Mouse (Mus musculus) forebrain, embryonic 16.5 days (tissue): ENCODE measurements around the gene Plscr5. TPM values are rescaled to one million over a fixed set of nuclear protein-coding genes. Genes with fewer than 3 reads are reported as not detected.
A peak's percentile ranks its signal among the peaks of the same experiment; 100 is the strongest.

Experiments used
- ATAC-seq: fragments of 200-750 bp; cut with Nextera tagmentation; 2 replicates; pipeline ENCODE4 v1.8.0; 2017; ENCODE audit warnings: mild to moderate bottlenecking, moderate library complexity
- H3K27ac ChIP-seq: fragments of 300-500 bp; sonication (generic); 2 replicates; pipeline ENCODE4 v1.5.1; 2014; ENCODE audit warnings: low read length, control low read depth
- H3K27me3 ChIP-seq: fragments of 300-500 bp; sonication (generic); replicated peaks from 2 replicates; pipeline ENCODE4 v1.6.1; 2014; ENCODE audit warnings: low read length; ENCODE audit not compliant: control insufficient read depth, insufficient read depth
- H3K36me3 ChIP-seq: fragments of 300-500 bp; sonication (generic); 2 replicates; pipeline ENCODE4 v1.6.1; 2014; ENCODE audit not compliant: control insufficient read depth, insufficient read depth
- H3K4me1 ChIP-seq: fragments of 300-500 bp; sonication (generic); replicated peaks from 2 replicates; pipeline ENCODE4 v1.6.1; 2014; ENCODE audit warnings: low read length; ENCODE audit not compliant: control insufficient read depth, insufficient read depth
- H3K4me2 ChIP-seq: fragments of 300-500 bp; sonication (generic); 2 replicates; pipeline ENCODE4 v1.6.1; 2014; ENCODE audit warnings: mild to moderate bottlenecking, low read length, control low read depth
- H3K4me3 ChIP-seq: fragments of 300-500 bp; sonication (generic); replicated peaks from 2 replicates; pipeline ENCODE4 v1.5.1; 2014; ENCODE audit warnings: mild to moderate bottlenecking, low read length, control low read depth
- H3K9ac ChIP-seq: fragments of 300-500 bp; sonication (generic); replicated peaks from 2 replicates; pipeline ENCODE4 v1.6.1; 2014; ENCODE audit warnings: low read depth, low read length, control low read depth
- H3K9me3 ChIP-seq: fragments of 300-500 bp; sonication (generic); 2 replicates; pipeline ENCODE4 v1.6.1; 2016; ENCODE audit warnings: low read length; ENCODE audit not compliant: control insufficient read depth
- WGBS: fragments of 180-500 bp; shearing (Covaris S2); extraction: QIAGEN DNeasy Blood & Tissue Kit; methylation state at CpG from one replicate; pipeline ENCODE4 v1.1.7; 2014; 5-methylcytosine and 5-hydroxymethylcytosine counted together
- polyA plus RNA-seq: library from polyadenylated mRNA; unstranded; fragments of >200 nt; fragmentation: Nextera tagmentation; extraction: Ambion mirVana; gene quantifications from 2 replicates; pipeline ENCODE4 v1.2.1, GENCODE M21; 2015

Gene Plscr5
- polyA plus RNA-seq, 1 experiment from 2014 or later, result 0.18 TPM

DNA sequence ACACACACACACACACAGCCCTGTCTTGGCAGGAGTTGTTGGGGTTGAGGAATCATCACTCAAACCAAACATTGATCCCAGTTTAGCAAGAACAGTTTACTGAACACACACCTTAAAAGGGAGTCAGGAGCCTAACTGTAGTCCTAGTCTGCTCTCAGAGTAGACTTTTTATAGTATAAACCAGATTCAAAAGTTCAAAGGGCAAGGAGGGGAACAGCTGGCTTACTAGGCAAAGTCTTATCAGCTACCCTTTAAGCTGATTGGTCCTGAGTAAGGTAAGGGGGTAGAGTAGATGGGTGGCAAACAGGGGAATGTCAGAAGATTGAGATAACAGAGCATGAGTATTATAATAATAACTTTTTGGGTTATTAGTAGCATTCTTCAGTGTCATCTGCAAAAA, 28.7 kb downstream of the Plscr5 start:
- H3K9me3 ChIP-seq, result no peaks in the 10 kb centered on the region
- no peaks in the 10 kb centered on the region for H3K4me1 ChIP-seq
- no peaks in the 10 kb centered on the region for H3K27me3 ChIP-seq
- H3K27ac ChIP-seq, result no peak overlapping the region
- no peaks in the 10 kb centered on the region for H3K36me3 ChIP-seq
- no peak overlapping the region for H3K9ac ChIP-seq
- no peak for ATAC-seq
- H3K4me2 ChIP-seq, result no peak overlapping the region
- H3K4me3 ChIP-seq, result no peak overlapping the region

DNA sequence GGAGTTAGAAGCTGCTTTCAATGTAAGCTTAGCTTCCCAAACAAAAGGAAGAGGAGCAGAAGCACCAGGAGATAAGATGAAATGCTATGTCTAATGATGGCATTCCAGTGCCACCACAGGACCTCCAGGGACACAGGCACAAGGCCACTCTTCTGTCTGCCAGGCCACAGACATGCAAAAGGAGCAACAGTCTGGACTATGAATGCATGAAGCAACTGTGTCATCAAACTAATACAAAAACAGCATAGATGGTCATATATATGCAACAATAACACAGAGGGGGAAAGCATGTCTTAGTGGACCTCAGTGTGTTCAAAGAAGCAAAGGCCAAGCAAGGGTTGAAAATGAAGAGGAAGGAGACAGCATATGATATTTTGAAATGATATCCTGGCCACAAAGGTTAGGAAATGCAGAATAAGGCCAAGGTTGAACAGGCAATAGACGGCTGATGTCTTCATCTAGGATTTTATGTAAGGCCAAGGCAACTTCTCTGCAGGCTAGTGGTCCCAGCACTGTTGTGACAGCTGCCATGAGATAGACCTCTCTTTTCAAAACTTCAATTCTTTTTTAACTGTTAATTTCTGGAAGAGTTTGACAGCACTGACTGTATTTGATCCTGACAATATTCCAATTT, 32.0 kb downstream of the Plscr5 start:
- H3K9ac ChIP-seq, result no peak overlapping the region
- no peaks in the 10 kb centered on the region for H3K27me3 ChIP-seq
- no peak for ATAC-seq
- H3K4me3 ChIP-seq, result no peak overlapping the region
- no peaks in the 10 kb centered on the region for H3K36me3 ChIP-seq
- H3K9me3 ChIP-seq, result no peaks in the 10 kb centered on the region
- H3K4me1 ChIP-seq, result no peaks in the 10 kb centered on the region
- 97% methylated on average over 1 of the region's 1 CpGs for WGBS
- H3K27ac ChIP-seq, result no peak overlapping the region
- H3K4me2 ChIP-seq, result no peak overlapping the region

DNA sequence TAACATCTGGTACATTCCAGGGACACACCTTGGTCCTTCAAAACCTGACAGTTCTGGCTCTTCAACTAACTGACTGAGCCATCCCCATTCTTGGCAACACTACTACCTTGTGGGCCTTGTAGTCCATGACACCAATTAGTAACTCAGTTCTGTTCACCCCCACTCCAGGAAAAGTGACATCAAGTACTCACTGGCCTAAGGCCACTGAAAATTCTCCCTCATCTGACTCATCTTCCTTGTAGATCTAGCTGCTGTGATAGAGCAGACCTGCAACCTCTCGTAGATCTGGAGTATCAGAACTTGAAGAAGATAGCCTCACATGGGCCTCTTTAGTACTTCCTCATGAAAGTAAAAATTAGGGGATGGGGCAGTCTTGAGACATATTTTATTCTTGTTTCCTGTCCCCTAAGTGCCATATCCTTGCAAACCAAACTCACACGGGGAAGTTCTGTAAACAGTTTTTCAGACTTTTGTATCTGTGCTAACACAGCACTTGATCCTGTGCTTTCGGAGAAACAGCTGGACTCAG, 33.5 kb downstream of the Plscr5 start:
- no peak for ATAC-seq
- WGBS, result 91% methylated on average over 3 of the region's 3 CpGs

DNA sequence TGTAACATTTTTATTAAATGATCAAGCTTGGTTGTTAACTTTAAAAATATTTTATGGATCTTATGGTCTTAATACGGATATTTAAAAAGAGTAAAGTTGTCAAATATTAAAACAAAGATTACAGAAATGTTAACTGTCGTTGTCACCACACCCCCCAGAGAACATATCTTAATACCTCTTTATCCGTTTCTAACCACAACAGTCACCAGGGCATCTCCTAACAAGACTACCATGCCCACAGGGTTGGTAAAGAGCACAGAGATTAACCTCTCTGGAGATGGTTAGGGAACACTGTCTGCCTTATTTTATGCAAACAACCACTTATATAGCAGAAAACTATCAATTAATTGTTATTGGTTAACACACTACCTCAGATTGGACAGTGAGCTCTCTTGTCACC, 34.1 kb downstream of the Plscr5 start:
- H3K9me3 ChIP-seq, result no peaks in the 10 kb centered on the region
- no peaks in the 10 kb centered on the region for H3K4me1 ChIP-seq
- ATAC-seq, result no peak
- no peaks in the 10 kb centered on the region for H3K36me3 ChIP-seq
- H3K4me3 ChIP-seq, result no peak overlapping the region
- H3K4me2 ChIP-seq, result no peak overlapping the region
- 82% methylated on average over 3 of the region's 3 CpGs for WGBS
- no peak overlapping the region for H3K9ac ChIP-seq
- H3K27ac ChIP-seq, result no peak overlapping the region
- H3K27me3 ChIP-seq, result no peaks in the 10 kb centered on the region

More for the DNA sequence above, 33.5 kb downstream of the Plscr5 start:
- Histone ChIP-seq H3K4me3 (no peak overlapping the region), H3K4me1 (no peaks in the 10 kb centered on the region), H3K9me3 (no peaks in the 10 kb centered on the region), H3K27me3 (no peaks in the 10 kb centered on the region), H3K27ac (no peak overlapping the region), H3K36me3 (no peaks in the 10 kb centered on the region), H3K9ac (no peak overlapping the region), H3K4me2 (no peak overlapping the region)

DNA sequence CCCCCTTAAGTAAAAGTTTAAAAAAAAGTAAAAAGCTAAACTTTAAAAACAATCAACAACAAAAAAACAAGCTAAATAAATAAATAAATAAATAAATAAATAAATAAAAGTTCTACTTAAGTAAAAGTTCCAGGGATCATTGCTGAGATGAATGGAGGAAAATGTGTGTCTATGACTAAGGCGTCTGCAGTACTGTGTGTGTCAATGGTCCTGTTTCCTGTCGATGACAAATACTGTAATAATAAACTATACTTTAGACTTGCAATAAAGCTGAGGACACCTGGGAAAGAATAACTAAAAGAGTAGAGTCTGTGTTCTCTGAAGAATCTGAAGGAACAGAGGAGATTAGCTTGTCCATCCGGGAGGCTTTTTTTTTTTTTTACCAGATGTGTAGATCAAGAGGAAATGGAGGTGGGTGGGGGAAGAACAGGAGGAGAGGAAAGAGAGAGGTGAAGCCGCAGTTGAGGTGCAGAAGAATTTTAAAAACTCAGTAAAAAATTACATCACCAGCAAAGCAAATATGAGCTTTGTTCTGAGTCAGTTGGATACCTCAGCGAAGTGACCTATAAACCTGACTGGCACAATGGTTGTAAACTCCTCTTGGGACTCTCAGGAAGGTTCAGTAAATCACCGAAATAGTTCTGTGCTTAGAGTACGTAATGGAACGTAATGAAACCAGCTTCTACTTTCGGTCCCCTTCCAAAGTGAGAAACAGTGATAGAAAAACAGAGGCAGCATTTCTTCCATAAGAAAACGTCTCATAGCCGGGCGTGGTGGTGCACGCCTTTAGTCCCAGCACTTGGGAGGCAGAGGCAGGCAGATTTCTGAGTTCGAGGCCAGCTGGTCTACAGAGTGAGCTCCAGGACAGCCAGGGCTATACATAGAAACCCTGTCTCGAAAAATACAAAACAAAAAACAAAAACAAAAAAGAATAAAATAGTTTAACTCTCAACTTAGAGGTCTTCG, 36.4 kb downstream of the Plscr5 start:
- Histone ChIP-seq H3K36me3 (no peaks in the 10 kb centered on the region), H3K9ac (no peak overlapping the region), H3K27ac (no peak overlapping the region), H3K9me3 (no peaks in the 10 kb centered on the region), H3K4me1 (no peaks in the 10 kb centered on the region), H3K4me2 (no peak overlapping the region), H3K27me3 (no peaks in the 10 kb centered on the region), H3K4me3 (no peak overlapping the region)
- 91% methylated on average over 16 of the region's 16 CpGs for WGBS
- no peak for ATAC-seq

DNA sequence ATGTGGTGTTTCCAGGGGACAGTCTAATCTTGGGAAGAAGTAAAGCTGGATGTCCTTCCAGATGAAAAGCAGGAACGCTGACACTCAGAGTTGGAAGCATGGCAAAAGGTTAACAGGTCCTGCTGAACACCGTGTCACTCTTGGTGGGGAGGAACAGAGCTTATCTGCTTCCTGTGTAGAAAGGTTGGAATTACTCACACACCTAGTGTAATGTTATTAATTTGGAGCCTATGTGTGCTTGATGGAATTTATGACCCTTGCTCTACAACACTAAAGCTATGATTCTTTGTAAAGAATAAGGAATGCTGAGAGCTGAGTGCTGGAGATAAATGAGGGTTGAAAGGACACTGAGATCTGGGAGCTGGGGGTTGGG, 37.1 kb downstream of the Plscr5 start:
- WGBS, result 87% methylated on average over 2 of the region's 2 CpGs
- no peak overlapping the region for H3K4me2 ChIP-seq
- no peak overlapping the region for H3K27ac ChIP-seq
- no peaks in the 10 kb centered on the region for H3K36me3 ChIP-seq
- no peak for ATAC-seq
- no peaks in the 10 kb centered on the region for H3K27me3 ChIP-seq
- H3K4me1 ChIP-seq, result no peaks in the 10 kb centered on the region
- H3K9ac ChIP-seq, result no peak overlapping the region
- H3K9me3 ChIP-seq, result no peaks in the 10 kb centered on the region
- no peak overlapping the region for H3K4me3 ChIP-seq

DNA sequence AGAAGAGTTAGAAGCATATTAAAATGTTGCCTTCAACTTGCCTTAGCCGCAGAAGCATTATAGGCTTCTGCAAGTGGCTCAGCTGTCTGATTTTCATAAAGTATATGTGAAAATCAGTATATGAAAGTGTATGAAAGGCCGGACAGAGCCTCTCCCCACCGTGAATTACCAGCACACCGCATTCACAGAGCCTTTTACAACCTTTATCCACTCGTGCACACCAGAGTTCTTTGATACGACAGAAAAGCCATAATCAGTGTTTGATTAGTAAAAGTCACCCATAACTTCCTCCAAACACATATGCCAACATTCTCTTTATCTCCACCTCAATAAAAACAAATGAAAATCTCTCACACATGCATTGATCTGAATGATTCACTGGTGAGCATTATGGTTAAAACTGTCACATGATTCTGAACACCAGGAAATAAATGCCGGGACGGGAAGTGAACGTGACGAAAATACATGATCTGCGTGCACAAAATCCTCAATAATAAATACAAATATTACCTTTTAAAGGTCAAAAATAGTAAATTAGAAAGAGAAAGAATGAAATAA, 42.2 kb downstream of the Plscr5 start:
- no peaks in the 10 kb centered on the region for H3K27me3 ChIP-seq
- no peak overlapping the region for H3K9ac ChIP-seq
- H3K36me3 ChIP-seq, result no peaks in the 10 kb centered on the region
- H3K9me3 ChIP-seq, result no peaks in the 10 kb centered on the region
- 88% methylated on average over 11 of the region's 11 CpGs for WGBS
- no peak overlapping the region for H3K4me2 ChIP-seq
- no peak for ATAC-seq
- no peaks in the 10 kb centered on the region for H3K4me1 ChIP-seq
- H3K27ac ChIP-seq, result no peak overlapping the region
- no peak overlapping the region for H3K4me3 ChIP-seq

DNA sequence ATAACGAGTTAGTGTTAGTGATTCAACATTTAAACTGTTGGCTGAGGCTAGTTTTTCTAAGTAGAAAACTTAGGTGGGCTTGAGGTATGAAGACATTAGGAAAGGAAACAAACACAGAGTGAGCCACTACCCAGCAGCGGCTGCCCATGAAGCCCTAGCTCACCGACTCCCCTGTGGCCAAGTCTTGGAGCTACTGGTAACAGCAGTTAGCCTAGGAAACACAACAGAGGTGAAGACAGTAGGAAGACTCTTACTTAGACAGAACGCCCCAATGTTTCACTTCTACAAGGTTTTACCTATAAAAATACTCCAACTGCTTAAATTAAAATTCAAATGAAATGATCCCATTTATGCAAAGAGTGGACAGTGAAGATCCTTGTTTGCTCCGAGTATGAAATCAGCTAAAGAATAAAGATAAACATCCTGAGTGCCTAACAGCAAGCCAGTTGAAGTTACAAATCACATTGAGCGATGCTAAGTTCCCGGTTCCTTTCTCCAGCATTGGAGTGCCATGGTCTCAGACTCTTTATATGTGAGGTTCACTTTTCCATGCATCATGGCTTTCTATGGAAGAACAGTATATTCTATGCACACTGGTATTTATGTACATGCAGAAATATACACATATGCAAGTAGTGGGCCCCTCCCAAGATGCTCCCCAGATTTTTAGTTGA, 56.2 kb downstream of the Plscr5 start:
- Histone ChIP-seq H3K27ac (no peak overlapping the region), H3K4me1 (peaks cover 7% of the 10 kb centered on the region), H3K4me3 (no peak overlapping the region), H3K9ac (no peak overlapping the region), H3K36me3 (no peaks in the 10 kb centered on the region), H3K27me3 (no peaks in the 10 kb centered on the region), H3K9me3 (no peaks in the 10 kb centered on the region), H3K4me2 (no peak overlapping the region)
- ATAC-seq, result no peak
- 81% methylated on average over 7 of the region's 7 CpGs for WGBS

DNA sequence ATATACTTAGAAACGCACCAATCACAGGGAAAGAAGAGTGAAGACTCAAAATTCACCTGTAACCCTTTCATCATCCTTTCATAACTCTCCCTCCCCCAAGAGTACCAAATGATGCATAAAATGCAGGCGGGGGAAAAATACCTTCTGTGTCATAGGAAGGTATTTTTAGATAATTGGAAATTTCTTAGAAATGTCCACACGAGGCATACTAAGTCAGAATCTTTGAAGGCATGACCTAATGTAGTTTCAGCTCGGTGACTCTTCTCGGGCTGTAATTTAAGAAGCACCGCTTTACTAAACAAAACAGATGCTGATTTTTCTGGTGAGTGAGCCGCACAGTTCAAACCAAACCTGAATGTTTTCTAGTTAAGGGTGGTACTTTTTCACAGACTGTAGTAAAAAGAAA, 56.7 kb downstream of the Plscr5 start, which contains the start of gene Plscr1:
Gene Plscr1 (plus strand): TSS at position 304 of the 406 bp plus-strand sequence.
- 35% methylated on average over 7 of the region's 7 CpGs for WGBS
- H3K9ac ChIP-seq, result peak within 1 kb of the TSS; percentile 55
- no peaks in the 10 kb centered on the region for H3K9me3 ChIP-seq
- H3K4me2 ChIP-seq, result peak within 1 kb of the TSS; percentile 83
- H3K27me3 ChIP-seq, result no peaks in the 10 kb centered on the region
- H3K27ac ChIP-seq, result peak within 1 kb of the TSS; percentile 33; the same call in 1 of the 2 replicates
- H3K4me1 ChIP-seq, result peaks cover 7% of the 10 kb centered on the region
- H3K4me3 ChIP-seq, result peak within 1 kb of the TSS; percentile 53
- no peaks in the 10 kb centered on the region for H3K36me3 ChIP-seq
- ATAC-seq, result no peak
